Mouse (Mus musculus) CD8-positive naive resting alpha-beta T cell, adult 2 months (primary cell): Measurements from ENCODE around the gene Tmem254b.
"Not testable (repeated sequence)": the region's sequence is repeated elsewhere in the genome, so short reads cannot be mapped to it uniquely, and the experiment has no call there.

Source experiments
- DNase-seq, 2 experiments: peaks; one replicate each; pipeline ENCODE4 v3.0.0; 2022; ENCODE audit warnings: low read depth in 2 of 2, low spot score in 2 of 2

The Tmem254b gene

DNA sequence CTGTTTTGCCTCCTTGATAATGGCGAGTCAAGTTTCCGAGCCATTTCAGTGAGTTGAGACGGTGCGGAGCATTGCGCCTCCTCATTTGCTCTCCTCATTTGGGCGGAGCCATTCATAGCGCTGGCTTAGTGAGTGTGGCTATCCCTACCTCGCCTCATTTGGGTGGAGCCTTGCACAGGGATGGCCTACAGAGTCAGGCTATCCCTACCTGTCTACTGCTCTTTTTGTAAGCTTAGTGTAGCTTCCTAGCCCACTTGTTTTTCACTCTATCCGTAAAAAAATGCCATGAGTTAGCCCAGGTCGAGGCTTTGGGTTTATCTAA is at the start of gene Tmem254b:
Gene Tmem254b, minus strand, starts transcription at position 116 of the 322 bp plus-strand sequence.
- not testable (repeated sequence) for DNase-seq

DNA sequence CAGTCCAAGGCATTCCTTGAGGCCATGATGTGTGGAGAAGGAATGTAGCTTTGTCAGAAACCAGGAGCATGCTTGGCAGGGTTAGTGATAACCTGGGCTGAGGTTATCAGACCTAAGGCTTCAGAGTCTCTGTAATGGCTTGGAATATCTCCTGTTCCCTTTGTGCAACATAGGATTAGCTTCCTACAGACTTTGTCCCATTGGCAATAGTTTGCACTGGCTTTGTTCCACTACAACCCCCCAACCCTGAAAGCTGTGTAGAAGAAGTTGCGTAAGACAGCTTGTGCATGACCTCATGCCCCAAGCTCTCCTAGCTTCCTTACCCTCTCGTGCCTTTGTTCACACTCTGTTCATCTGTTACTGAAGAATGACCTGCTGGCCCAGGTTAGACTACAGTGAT is 30.3 kb upstream of the Tmem254b start:
- DNase-seq: not testable (repeated sequence)

GRCm38 (mm10) chr14:26216233-26217000 is 9.6 kb upstream of the Tmem254b start:
- DNase-seq: not testable (repeated sequence)

- not testable (repeated sequence) for DNase-seq
Observed at GRCm38 (mm10) chr14:26206197-26206925, 480 bp downstream of the Tmem254b start.

- DNase-seq: not testable (repeated sequence)
Observed at GRCm38 (mm10) chr14:26197851-26198250, 9.0 kb downstream of the Tmem254b start.

DNA sequence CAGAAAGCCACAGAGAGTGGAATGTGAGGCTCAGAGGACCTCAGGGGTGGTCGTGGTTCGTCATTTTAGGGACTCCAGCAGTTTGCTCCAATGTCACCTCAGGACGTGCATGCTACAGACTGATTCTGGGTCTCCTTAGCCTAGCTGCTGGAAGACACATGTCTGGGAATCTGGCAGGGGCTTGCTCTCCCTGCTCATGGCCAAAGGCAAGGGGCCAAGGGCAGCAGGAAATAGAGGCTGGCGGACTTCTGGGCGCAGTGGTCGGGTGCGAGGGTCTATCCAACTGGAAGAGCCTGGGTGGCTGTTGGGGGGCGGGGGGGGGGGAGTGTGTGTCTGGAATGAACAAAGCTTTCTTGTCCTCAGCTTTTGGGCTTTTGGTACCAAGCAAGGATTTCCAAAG is 18.5 kb downstream of the Tmem254b start:
- DNase-seq: not testable (repeated sequence)

DNA sequence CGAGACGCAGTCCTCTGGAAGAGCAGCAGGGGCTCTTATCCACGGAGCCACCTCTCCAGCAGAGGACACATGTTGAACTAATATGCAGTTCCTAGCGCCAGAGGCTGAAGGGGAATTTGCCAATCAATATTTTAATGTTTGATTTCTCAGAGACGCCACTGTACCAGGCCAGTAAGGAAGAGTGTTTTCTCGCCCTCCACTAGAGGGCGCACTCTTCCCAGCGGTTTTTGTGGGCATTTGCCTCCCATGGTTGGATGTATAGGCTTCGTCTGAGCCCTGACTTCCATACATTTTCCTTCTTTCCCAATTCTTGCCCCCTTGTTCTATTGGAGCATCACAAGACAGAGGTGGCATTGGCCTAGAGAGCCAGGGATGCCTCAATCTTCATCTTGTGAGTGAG is 20.2 kb downstream of the Tmem254b start:
- DNase-seq: not testable (repeated sequence)

DNA sequence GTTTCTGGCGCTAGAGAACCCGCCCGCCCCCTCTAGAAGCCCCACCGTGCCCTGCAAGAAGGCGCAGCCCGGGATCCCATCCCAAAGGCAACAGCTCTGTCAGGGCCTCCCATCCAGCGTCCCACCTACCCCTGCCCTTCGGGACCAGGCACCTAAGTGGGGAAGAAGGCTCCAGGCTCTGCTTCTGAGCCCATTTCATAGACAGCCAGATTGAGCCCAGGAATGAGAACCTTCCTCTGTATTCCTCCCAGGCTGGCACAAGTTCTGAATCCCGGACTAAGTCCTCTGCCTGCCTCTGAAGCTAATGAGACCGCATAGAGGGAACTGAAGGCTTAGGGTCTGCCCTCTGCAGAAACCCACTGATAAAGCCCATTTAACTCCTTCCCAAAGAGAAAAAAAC is 24.5 kb downstream of the Tmem254b start, which contains the start of gene Plac9b:
Gene Plac9b, minus strand, starts transcription at position 101 of the 400 bp plus-strand sequence.
- not testable (repeated sequence) for DNase-seq

DNA sequence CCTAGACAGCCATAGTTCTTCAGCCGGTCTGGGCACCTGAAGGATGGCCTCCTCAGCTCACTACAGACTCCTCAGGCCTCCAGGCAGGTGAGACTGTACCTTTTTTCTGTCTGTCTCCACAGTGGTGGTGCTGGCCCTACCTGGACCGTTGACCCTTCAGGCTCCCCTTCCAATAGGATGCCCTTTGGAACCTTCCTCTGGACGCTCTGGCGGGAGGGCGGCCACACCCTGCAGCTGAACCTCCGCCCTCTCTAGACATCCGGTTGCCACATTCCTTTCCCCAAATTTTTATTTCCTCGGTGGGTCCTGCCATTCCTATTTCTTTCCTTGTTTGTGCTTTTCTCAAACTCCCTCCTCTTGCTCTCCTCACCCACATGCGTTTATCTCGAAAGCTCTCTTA is 25.2 kb downstream of the Tmem254b start:
- DNase-seq: not testable (repeated sequence)

- not testable (repeated sequence) for DNase-seq
Observed at GRCm38 (mm10) chr14:26175028-26175427, 31.8 kb downstream of the Tmem254b start.

DNA sequence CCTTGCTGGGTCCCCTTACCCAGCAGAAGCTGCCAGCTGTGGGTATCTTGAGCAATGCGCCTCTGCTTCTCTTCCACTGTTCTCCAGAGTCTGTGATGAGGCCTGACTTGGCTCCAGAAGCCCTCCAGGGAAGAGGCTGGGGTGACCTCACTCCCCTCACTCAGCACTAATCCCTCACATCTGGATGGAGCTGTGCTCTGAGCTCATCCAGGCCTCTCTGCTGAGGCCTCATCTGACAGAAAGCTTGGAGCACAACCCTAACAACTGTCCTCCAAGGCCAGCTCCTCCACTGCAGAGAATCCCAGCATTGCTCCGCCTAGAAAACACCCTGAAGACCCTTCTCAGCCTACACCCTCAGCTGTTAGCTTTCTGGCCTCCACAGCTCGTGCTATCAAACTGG is 32.9 kb downstream of the Tmem254b start:
- DNase-seq: not testable (repeated sequence)

DNA sequence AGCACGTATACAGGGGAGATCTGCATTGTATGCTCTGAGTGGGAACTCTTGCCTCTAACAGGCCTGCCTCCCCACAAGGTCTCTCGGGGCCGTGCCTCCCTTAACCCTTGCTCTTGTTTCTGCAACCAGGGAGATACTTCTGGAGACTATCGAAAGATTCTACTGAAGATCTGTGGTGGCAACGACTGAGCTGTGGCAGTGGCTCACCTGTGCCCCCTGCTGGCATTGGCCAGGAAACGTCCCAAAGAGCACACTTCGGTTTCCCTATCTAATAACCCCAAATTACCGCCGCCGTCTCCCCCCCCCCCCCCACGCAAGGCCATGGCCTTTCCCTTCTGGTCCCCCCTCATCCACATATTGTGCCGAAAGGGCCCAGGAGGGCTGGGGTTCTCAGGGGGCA is 41.6 kb downstream of the Tmem254b start:
- DNase-seq: not testable (repeated sequence)

DNA sequence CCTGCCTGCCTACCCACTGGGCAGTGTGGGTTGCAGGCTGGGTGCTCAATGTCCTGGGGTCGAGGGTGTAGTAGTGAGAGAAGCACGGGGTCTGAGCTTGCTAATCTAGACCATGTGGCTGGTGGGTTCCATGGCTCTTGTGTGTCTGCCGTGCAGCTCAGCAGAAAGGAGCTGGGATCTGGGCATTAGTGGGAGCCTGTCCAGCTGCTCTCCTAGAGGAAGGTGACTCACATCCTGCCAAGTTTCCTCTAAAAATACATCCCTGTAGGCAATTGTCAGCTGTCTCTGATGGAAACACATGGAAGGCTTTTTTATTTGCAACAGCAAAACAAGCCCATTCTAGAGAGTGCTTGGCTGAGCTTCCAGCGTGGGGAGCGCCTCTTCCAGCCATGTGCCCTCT is 44.4 kb downstream of the Tmem254b start:
- not testable (repeated sequence) for DNase-seq

DNA sequence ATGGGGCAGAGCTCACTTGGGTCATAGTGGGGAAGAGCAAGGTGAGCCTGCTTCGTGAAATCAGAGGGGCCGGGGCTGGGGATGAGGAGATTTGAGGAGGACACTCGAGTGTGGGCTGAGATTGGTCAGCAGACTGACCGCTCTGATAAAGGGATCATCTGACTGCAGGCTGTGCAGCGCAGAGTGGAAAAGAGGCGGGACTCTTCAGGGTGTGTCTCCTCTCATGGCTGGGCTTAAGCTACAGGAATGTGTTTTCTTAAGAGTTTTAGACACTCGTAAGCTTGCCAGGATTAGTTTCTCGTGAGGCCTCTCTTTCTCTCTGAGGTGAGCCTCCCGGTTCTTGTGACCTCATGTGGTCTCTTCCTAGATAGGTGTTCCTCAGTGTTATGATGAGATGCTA is 45.7 kb downstream of the Tmem254b start:
- not testable (repeated sequence) for DNase-seq

DNA sequence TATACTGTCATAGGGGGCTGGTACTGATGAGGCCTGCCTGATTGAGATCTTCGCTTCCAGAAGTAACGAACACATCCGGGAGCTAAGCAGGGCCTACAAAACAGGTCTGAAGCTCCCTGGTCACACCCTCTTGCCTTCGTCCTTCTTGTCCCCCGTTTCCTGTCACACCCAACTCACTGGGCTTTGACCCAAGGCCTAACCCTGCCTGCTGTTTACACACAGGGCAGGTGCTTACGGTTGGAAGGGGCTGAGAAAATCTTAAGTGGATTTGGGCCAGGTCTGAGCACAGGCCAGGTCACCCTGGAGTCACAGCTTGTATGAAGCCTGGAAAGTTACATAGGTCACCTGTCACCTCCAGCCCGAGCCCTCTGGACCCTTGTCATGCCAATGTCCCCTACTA is 50.8 kb downstream of the Tmem254b start:
- not testable (repeated sequence) for DNase-seq
